Mouse (Mus musculus): ENCODE results near the gene Ttc8. TPM values are rescaled to one million over a fixed set of nuclear protein-coding genes. Genes with fewer than 3 reads are reported as not detected.

Gene Ttc8
- total RNA-seq, 1 experiment: 8.7 TPM

GRCm38 (mm10) chr12:98995881-98996280 lies 75.5 kb downstream of the Ttc8 start:
- no peak overlapping the region for H3K4me3 ChIP-seq (ENCODE audit: insufficient read depth in 1 of 2, low read depth in 1 of 2, low read length in 2 of 2, poor library complexity in 1 of 2, severe bottlenecking in 1 of 2)
- no peaks in the 10 kb centered on the region for H3K9me3 ChIP-seq (ENCODE audit: control insufficient read depth, insufficient read depth, low read depth, low read length)
- in situ Hi-C loops (cut with MboI; ENCODE audit: low sequenced_read_pairs in 2 of 2, unreplicated experiment in 2 of 2): no loop called here
- no peak for DNase-seq (ENCODE audit: low read depth, low spot score)
- H3K36me3 ChIP-seq (ENCODE audit: control insufficient read depth, insufficient read depth, low read length, poor library complexity, severe bottlenecking): no peaks in the 10 kb centered on the region
- H3K27ac ChIP-seq (ENCODE audit: insufficient read depth, low read depth, low read length, poor library complexity, severe bottlenecking): no peak overlapping the region
- H3K4me1 ChIP-seq (ENCODE audit: control insufficient read depth in 2 of 2, insufficient read depth in 2 of 2, low read length in 2 of 2, poor library complexity in 1 of 2): 0 out of 4 replicates have a peak, but pooled peaks cover 0 to 3% of the 10 kb centered on the region in 2 experiments
- TF ChIP-seq ZC3H11A (IDR thresholded peaks at IDR 0.05; ENCODE audit: borderline replicate concordance, low read depth, low read length) (no peak), ZNF384 (IDR thresholded peaks at IDR 0.05; ENCODE audit: low read depth, low read length) (no peak), MAFK (IDR thresholded peaks at IDR 0.05; ENCODE audit: insufficient read depth, low read depth, low read length) (no peak), CHD2 (IDR thresholded peaks at IDR 0.05; ENCODE audit: low read depth, low read length) (no peak), HCFC1 (IDR thresholded peaks at IDR 0.05; ENCODE audit: borderline replicate concordance, insufficient read depth, low read length) (no peak)
- H3K9ac ChIP-seq (ENCODE audit: insufficient read depth, low read depth, low read length, poor library complexity, severe bottlenecking): no peak overlapping the region

GRCm38 (mm10) chr12:98996581-98996988 lies 76.2 kb downstream of the Ttc8 start:
- Histone ChIP-seq H3K4me1 (ENCODE audit: control insufficient read depth in 2 of 2, insufficient read depth in 2 of 2, low read length in 2 of 2, poor library complexity in 1 of 2) (0 out of 4 replicates have a peak, but pooled peaks cover 0 to 3% of the 10 kb centered on the region in 2 experiments), H3K4me3 (ENCODE audit: insufficient read depth in 1 of 2, low read depth in 1 of 2, low read length in 2 of 2, poor library complexity in 1 of 2, severe bottlenecking in 1 of 2) (no peak overlapping the region), H3K27ac (ENCODE audit: insufficient read depth, low read depth, low read length, poor library complexity, severe bottlenecking) (no peak overlapping the region), H3K36me3 (ENCODE audit: control insufficient read depth, insufficient read depth, low read length, poor library complexity, severe bottlenecking) (no peaks in the 10 kb centered on the region), H3K9ac (ENCODE audit: insufficient read depth, low read depth, low read length, poor library complexity, severe bottlenecking) (no peak overlapping the region), H3K9me3 (ENCODE audit: control insufficient read depth, insufficient read depth, low read depth, low read length) (no peaks in the 10 kb centered on the region)
- DNase-seq (ENCODE audit: low read depth, low spot score): no peak
- TF ChIP-seq ZNF384 (IDR thresholded peaks at IDR 0.05; ENCODE audit: low read depth, low read length): no peak
- no peak for TF ChIP-seq CHD2 (IDR thresholded peaks at IDR 0.05; ENCODE audit: low read depth, low read length)
- no peak for TF ChIP-seq ZC3H11A (IDR thresholded peaks at IDR 0.05; ENCODE audit: borderline replicate concordance, low read depth, low read length)
- no peak for TF ChIP-seq HCFC1 (IDR thresholded peaks at IDR 0.05; ENCODE audit: borderline replicate concordance, insufficient read depth, low read length)
- no peak for TF ChIP-seq MAFK (IDR thresholded peaks at IDR 0.05; ENCODE audit: insufficient read depth, low read depth, low read length)
- in situ Hi-C loops (cut with MboI; ENCODE audit: low sequenced_read_pairs in 2 of 2, unreplicated experiment in 2 of 2): no loop called here

GRCm38 (mm10) chr12:98997046-98997445 lies 76.7 kb downstream of the Ttc8 start:
- no peak for DNase-seq (ENCODE audit: low read depth, low spot score)
- Histone ChIP-seq H3K9ac (ENCODE audit: insufficient read depth, low read depth, low read length, poor library complexity, severe bottlenecking) (no peak overlapping the region), H3K9me3 (ENCODE audit: control insufficient read depth, insufficient read depth, low read depth, low read length) (no peaks in the 10 kb centered on the region), H3K36me3 (ENCODE audit: control insufficient read depth, insufficient read depth, low read length, poor library complexity, severe bottlenecking) (no peaks in the 10 kb centered on the region), H3K4me3 (ENCODE audit: insufficient read depth in 1 of 2, low read depth in 1 of 2, low read length in 2 of 2, poor library complexity in 1 of 2, severe bottlenecking in 1 of 2) (no peak overlapping the region), H3K27ac (ENCODE audit: insufficient read depth, low read depth, low read length, poor library complexity, severe bottlenecking) (no peak overlapping the region), H3K4me1 (ENCODE audit: control insufficient read depth in 2 of 2, insufficient read depth in 2 of 2, low read length in 2 of 2, poor library complexity in 1 of 2) (0 out of 4 replicates have a peak, but pooled peaks cover 0 to 3% of the 10 kb centered on the region in 2 experiments)
- in situ Hi-C loops (cut with MboI; ENCODE audit: low sequenced_read_pairs in 2 of 2, unreplicated experiment in 2 of 2): no loop called here
- TF ChIP-seq ZC3H11A (IDR thresholded peaks at IDR 0.05; ENCODE audit: borderline replicate concordance, low read depth, low read length): no peak

DNA sequence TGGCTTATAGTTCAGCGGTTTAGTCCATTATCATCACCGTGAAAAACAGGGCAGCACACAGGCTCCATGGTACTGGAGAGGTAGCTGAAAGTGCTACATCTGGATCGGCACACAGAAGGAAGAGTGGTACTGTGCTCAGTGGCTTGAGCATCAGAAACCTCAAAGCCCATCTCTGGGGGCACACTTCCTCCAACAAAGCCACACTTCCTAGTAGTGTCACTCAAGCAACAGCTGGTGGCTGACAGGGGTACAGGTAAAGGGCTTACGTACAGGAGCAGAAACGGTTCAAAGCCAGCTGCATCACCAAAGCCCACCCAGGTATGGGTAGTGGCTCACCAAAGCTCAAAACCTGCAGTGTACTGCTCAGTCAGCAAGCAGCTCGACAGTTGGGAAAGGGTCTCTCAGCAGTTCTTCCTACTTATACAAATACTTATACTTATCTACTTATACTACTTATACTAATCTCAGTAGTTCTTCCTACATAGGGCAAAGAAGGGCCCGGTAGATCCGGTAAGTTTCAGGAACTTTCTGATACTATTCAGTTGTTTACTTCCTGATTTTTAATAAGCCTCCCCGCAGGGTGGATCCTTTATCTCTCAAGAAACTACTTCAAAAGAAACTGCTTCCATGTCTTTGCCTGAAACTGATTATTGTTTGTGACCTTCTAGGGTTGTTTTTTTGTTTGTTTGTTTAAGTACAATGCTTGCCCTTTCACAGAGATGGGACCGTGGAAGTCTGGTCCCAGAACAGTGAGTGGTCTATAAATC lies 78.5 kb downstream of the Ttc8 start:
- in situ Hi-C loops (cut with MboI; ENCODE audit: low sequenced_read_pairs in 2 of 2, unreplicated experiment in 2 of 2): no loop called here

More for the DNA sequence above, 78.5 kb downstream of the Ttc8 start:
- no peak overlapping the region for H3K9ac ChIP-seq (ENCODE audit: insufficient read depth, low read depth, low read length, poor library complexity, severe bottlenecking)
- H3K36me3 ChIP-seq (ENCODE audit: control insufficient read depth, insufficient read depth, low read length, poor library complexity, severe bottlenecking): no peaks in the 10 kb centered on the region
- H3K4me3 ChIP-seq (ENCODE audit: insufficient read depth in 1 of 2, low read depth in 1 of 2, low read length in 2 of 2, poor library complexity in 1 of 2, severe bottlenecking in 1 of 2): no peak overlapping the region
- no peak overlapping the region for H3K27ac ChIP-seq (ENCODE audit: insufficient read depth, low read depth, low read length, poor library complexity, severe bottlenecking)
- no peaks in the 10 kb centered on the region for H3K4me1 ChIP-seq (ENCODE audit: control insufficient read depth in 2 of 2, insufficient read depth in 2 of 2, low read length in 2 of 2, poor library complexity in 1 of 2)
- H3K9me3 ChIP-seq (ENCODE audit: control insufficient read depth, insufficient read depth, low read depth, low read length): no peaks in the 10 kb centered on the region
- TF ChIP-seq ZC3H11A (IDR thresholded peaks at IDR 0.05; ENCODE audit: borderline replicate concordance, low read depth, low read length) (no peak), HCFC1 (IDR thresholded peaks at IDR 0.05; ENCODE audit: borderline replicate concordance, insufficient read depth, low read length) (no peak), CHD2 (IDR thresholded peaks at IDR 0.05; ENCODE audit: low read depth, low read length) (no peak), ZNF384 (IDR thresholded peaks at IDR 0.05; ENCODE audit: low read depth, low read length) (no peak), MAFK (IDR thresholded peaks at IDR 0.05; ENCODE audit: insufficient read depth, low read depth, low read length) (no peak)
- no peak for DNase-seq (ENCODE audit: low read depth, low spot score)
